Mouse (Mus musculus): ENCODE measurements around the gene Cdc42se2. TPM values are rescaled to one million over a fixed set of nuclear protein-coding genes. Genes with fewer than 3 reads are reported as not detected.

Gene Cdc42se2
- polyA plus RNA-seq (2015; fragmentation: Nextera tagmentation; extraction: Ambion mirVana) = 19.2 and 22.3 TPM in 2 replicates

GRCm38 (mm10) chr11:54787488-54788474 lies at the start of gene Cdc42se2:
Gene Cdc42se2 (minus strand): TSS chr11:54787675.
- WGBS (ENCODE audit: insufficient replicate concordance) = 4% methylated on average over 56 of the region's 56 CpGs
- DNase-seq = peak; percentile 93

GRCm38 (mm10) chr11:54836106-54836505 lies 48.6 kb upstream of the Cdc42se2 start:
- Histone ChIP-seq H3K4me3 (replicated peaks) (no peak overlapping the region), H3K9me3 (replicated peaks) (0 out of 2 replicates have a peak, but pooled peaks cover 2% of the 10 kb centered on the region), H3K27ac (no peak overlapping the region), H3K9ac (no peak overlapping the region), H3K27me3 (no peaks in the 10 kb centered on the region), H3K4me2 (no peak overlapping the region), H3K4me1 (replicated peaks) (no peaks in the 10 kb centered on the region), H3K36me3 (no peaks in the 10 kb centered on the region)
- no peak for ATAC-seq (ENCODE audit: low read depth)
- 76% methylated on average over 9 of the region's 9 CpGs for WGBS (ENCODE audit: insufficient replicate concordance)
- no peak for DNase-seq

More at GRCm38 (mm10) chr11:54787488-54788474, at the start of gene Cdc42se2:
- Histone ChIP-seq H3K4me3 (replicated peaks) (peak within 1 kb of the TSS; percentile 87), H3K4me1 (replicated peaks) (peaks cover 11% of the 10 kb centered on the region), H3K27ac (peak within 1 kb of the TSS; percentile 87), H3K27me3 (no peaks in the 10 kb centered on the region), H3K4me2 (peak within 1 kb of the TSS; percentile 99), H3K9me3 (replicated peaks) (no peaks in the 10 kb centered on the region), H3K36me3 (no peaks in the 10 kb centered on the region), H3K9ac (peak within 1 kb of the TSS; percentile 89)
- ATAC-seq (ENCODE audit: low read depth) = peak; percentile 99

GRCm38 (mm10) chr11:54834596-54834995 lies 47.1 kb upstream of the Cdc42se2 start:
- ATAC-seq (ENCODE audit: low read depth) = no peak
- Histone ChIP-seq H3K27ac (no peak overlapping the region), H3K9ac (no peak overlapping the region), H3K27me3 (no peaks in the 10 kb centered on the region), H3K4me1 (replicated peaks) (no peaks in the 10 kb centered on the region), H3K9me3 (replicated peaks) (no peaks in the 10 kb centered on the region), H3K36me3 (no peaks in the 10 kb centered on the region), H3K4me3 (replicated peaks) (no peak overlapping the region), H3K4me2 (no peak overlapping the region)
- 50% methylated on average over 2 of the region's 2 CpGs for WGBS (ENCODE audit: insufficient replicate concordance)
- peak; percentile 4 for DNase-seq

GRCm38 (mm10) chr11:54833833-54834232 lies 46.4 kb upstream of the Cdc42se2 start:
- Histone ChIP-seq H3K27ac (no peak overlapping the region), H3K9ac (no peak overlapping the region), H3K4me1 (replicated peaks) (no peaks in the 10 kb centered on the region), H3K36me3 (no peaks in the 10 kb centered on the region), H3K4me3 (replicated peaks) (no peak overlapping the region), H3K9me3 (replicated peaks) (no peaks in the 10 kb centered on the region), H3K4me2 (no peak overlapping the region), H3K27me3 (no peaks in the 10 kb centered on the region)
- WGBS (ENCODE audit: insufficient replicate concordance) = 76% methylated on average over 4 of the region's 4 CpGs
- no peak for DNase-seq
- no peak for ATAC-seq (ENCODE audit: low read depth)

- 78% methylated on average over 8 of the region's 8 CpGs for WGBS (ENCODE audit: insufficient replicate concordance)
- H3K9ac ChIP-seq = no peak overlapping the region
- no peaks in the 10 kb centered on the region for H3K4me1 ChIP-seq (replicated peaks)
- no peak overlapping the region for H3K27ac ChIP-seq
- H3K9me3 ChIP-seq (replicated peaks) = no peaks in the 10 kb centered on the region
- no peak for ATAC-seq (ENCODE audit: low read depth)
- H3K4me2 ChIP-seq = no peak overlapping the region
- no peak for DNase-seq
- no peak overlapping the region for H3K4me3 ChIP-seq (replicated peaks)
- H3K36me3 ChIP-seq = no peaks in the 10 kb centered on the region
- H3K27me3 ChIP-seq = no peaks in the 10 kb centered on the region
Observed at GRCm38 (mm10) chr11:54826819-54827218, 39.3 kb upstream of the Cdc42se2 start.

GRCm38 (mm10) chr11:54825774-54826173 lies 38.3 kb upstream of the Cdc42se2 start:
- H3K9me3 ChIP-seq (replicated peaks) = no peaks in the 10 kb centered on the region
- no peaks in the 10 kb centered on the region for H3K27me3 ChIP-seq
- H3K4me3 ChIP-seq (replicated peaks) = no peak overlapping the region
- WGBS (ENCODE audit: insufficient replicate concordance) = 57% methylated on average over 4 of the region's 4 CpGs
- DNase-seq (no peak), ATAC-seq (ENCODE audit: low read depth) (no peak)
- H3K9ac ChIP-seq = no peak overlapping the region
- H3K4me1 ChIP-seq (replicated peaks) = no peaks in the 10 kb centered on the region
- H3K27ac ChIP-seq = no peak overlapping the region
- H3K36me3 ChIP-seq = no peaks in the 10 kb centered on the region
- no peak overlapping the region for H3K4me2 ChIP-seq

GRCm38 (mm10) chr11:54823467-54823866 lies 36.0 kb upstream of the Cdc42se2 start:
- Histone ChIP-seq H3K4me1 (replicated peaks) (no peaks in the 10 kb centered on the region), H3K36me3 (no peaks in the 10 kb centered on the region), H3K4me3 (replicated peaks) (no peak overlapping the region), H3K4me2 (no peak overlapping the region), H3K9ac (no peak overlapping the region), H3K9me3 (replicated peaks) (no peaks in the 10 kb centered on the region), H3K27ac (no peak overlapping the region), H3K27me3 (no peaks in the 10 kb centered on the region)
- 63% methylated on average over 4 of the region's 4 CpGs for WGBS (ENCODE audit: insufficient replicate concordance)
- ATAC-seq (ENCODE audit: low read depth) = no peak
- no peak for DNase-seq

GRCm38 (mm10) chr11:54819489-54819888 lies 32.0 kb upstream of the Cdc42se2 start:
- ATAC-seq (ENCODE audit: low read depth) (no peak), DNase-seq (no peak)
- Histone ChIP-seq H3K27me3 (no peaks in the 10 kb centered on the region), H3K36me3 (no peaks in the 10 kb centered on the region), H3K4me2 (no peak overlapping the region), H3K9me3 (replicated peaks) (no peaks in the 10 kb centered on the region), H3K27ac (no peak overlapping the region), H3K4me3 (replicated peaks) (no peak overlapping the region), H3K4me1 (replicated peaks) (no peaks in the 10 kb centered on the region), H3K9ac (no peak overlapping the region)
- 72% methylated on average over 7 of the region's 7 CpGs for WGBS (ENCODE audit: insufficient replicate concordance)

- Histone ChIP-seq H3K36me3 (no peaks in the 10 kb centered on the region), H3K9me3 (replicated peaks) (no peaks in the 10 kb centered on the region), H3K4me3 (replicated peaks) (no peak overlapping the region), H3K27me3 (no peaks in the 10 kb centered on the region), H3K27ac (no peak overlapping the region), H3K4me2 (no peak overlapping the region), H3K4me1 (replicated peaks) (0 out of 2 replicates have a peak, but pooled peaks cover 5% of the 10 kb centered on the region), H3K9ac (no peak overlapping the region)
- WGBS (ENCODE audit: insufficient replicate concordance) = 69% methylated on average over 4 of the region's 4 CpGs
- DNase-seq (no peak), ATAC-seq (ENCODE audit: low read depth) (no peak)
Observed at GRCm38 (mm10) chr11:54817449-54817848, 30.0 kb upstream of the Cdc42se2 start.

GRCm38 (mm10) chr11:54815659-54816058 lies 28.2 kb upstream of the Cdc42se2 start:
- H3K27ac ChIP-seq = no peak overlapping the region
- no peaks in the 10 kb centered on the region for H3K36me3 ChIP-seq
- H3K9ac ChIP-seq = no peak overlapping the region
- ATAC-seq (ENCODE audit: low read depth) (no peak), DNase-seq (no peak)
- no peak overlapping the region for H3K4me3 ChIP-seq (replicated peaks)
- H3K4me2 ChIP-seq = no peak overlapping the region
- no peaks in the 10 kb centered on the region for H3K27me3 ChIP-seq
- no peaks in the 10 kb centered on the region for H3K9me3 ChIP-seq (replicated peaks)
- H3K4me1 ChIP-seq (replicated peaks) = 0 out of 2 replicates have a peak, but pooled peaks cover 5% of the 10 kb centered on the region

- Histone ChIP-seq H3K4me3 (replicated peaks) (no peak overlapping the region), H3K36me3 (no peaks in the 10 kb centered on the region), H3K27ac (no peak overlapping the region), H3K4me2 (no peak overlapping the region), H3K9me3 (replicated peaks) (no peaks in the 10 kb centered on the region), H3K27me3 (no peaks in the 10 kb centered on the region), H3K9ac (no peak overlapping the region), H3K4me1 (replicated peaks) (0 out of 2 replicates have a peak, but pooled peaks cover 5% of the 10 kb centered on the region)
- 57% methylated on average over 8 of the region's 8 CpGs for WGBS (ENCODE audit: insufficient replicate concordance)
- no peak for DNase-seq
- no peak for ATAC-seq (ENCODE audit: low read depth)
Observed at GRCm38 (mm10) chr11:54812812-54813516, 25.5 kb upstream of the Cdc42se2 start.
